Mouse (Mus musculus): ENCODE measurements around the gene Ccar1. TPM values are rescaled to one million over a fixed set of nuclear protein-coding genes. Genes with fewer than 3 reads are reported as not detected.
A peak's percentile ranks its signal among the peaks of the same experiment; 100 is the strongest.
"Not testable (repeated sequence)": the region's sequence is repeated elsewhere in the genome, so short reads cannot be mapped to it uniquely, and the experiment has no call there.

Gene Ccar1
- polyA plus RNA-seq, 1 experiment: 39.5 TPM

DNA sequence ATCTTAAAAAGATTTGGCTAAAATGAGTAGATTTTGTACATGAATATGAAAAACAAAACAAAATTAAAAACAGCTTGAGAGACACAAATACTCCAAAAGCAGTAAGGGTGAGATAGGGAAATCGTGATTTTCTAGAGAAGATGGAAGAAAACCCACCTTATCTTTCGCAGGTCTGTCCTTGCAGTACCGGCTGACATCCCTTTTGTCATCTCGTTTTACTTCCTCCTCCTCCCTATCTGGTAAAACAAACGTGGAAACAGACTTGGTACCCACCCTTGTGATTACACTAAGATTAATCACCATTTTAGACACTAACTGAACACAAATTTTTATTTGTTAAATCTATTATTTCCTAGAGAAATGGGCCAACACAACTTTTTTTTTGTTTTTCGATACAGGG is 41.3 kb downstream of the Ccar1 start:
- no peak for DNase-seq
- TF ChIP-seq CTCF (IDR thresholded peaks at IDR 0.05; ENCODE audit: borderline replicate concordance, insufficient read depth, low read depth, low read length) (no peak), POLR2A (IDR thresholded peaks at IDR 0.05; ENCODE audit: borderline replicate concordance, insufficient read depth, low read length) (no peak)
- WGBS: 86% methylated on average over 6 of the region's 6 CpGs
- H3K4me1 ChIP-seq (ENCODE audit: control insufficient read depth, insufficient read depth, low read length): no peaks in the 10 kb centered on the region
- H3K4me3 ChIP-seq (replicated peaks; ENCODE audit: insufficient read depth, low read depth, low read length): no peak overlapping the region
- H3K27me3 ChIP-seq (ENCODE audit: control insufficient read depth, insufficient read depth, low read length): no peaks in the 10 kb centered on the region
- H3K27ac ChIP-seq (ENCODE audit: insufficient read depth, low read length): no peak overlapping the region

DNA sequence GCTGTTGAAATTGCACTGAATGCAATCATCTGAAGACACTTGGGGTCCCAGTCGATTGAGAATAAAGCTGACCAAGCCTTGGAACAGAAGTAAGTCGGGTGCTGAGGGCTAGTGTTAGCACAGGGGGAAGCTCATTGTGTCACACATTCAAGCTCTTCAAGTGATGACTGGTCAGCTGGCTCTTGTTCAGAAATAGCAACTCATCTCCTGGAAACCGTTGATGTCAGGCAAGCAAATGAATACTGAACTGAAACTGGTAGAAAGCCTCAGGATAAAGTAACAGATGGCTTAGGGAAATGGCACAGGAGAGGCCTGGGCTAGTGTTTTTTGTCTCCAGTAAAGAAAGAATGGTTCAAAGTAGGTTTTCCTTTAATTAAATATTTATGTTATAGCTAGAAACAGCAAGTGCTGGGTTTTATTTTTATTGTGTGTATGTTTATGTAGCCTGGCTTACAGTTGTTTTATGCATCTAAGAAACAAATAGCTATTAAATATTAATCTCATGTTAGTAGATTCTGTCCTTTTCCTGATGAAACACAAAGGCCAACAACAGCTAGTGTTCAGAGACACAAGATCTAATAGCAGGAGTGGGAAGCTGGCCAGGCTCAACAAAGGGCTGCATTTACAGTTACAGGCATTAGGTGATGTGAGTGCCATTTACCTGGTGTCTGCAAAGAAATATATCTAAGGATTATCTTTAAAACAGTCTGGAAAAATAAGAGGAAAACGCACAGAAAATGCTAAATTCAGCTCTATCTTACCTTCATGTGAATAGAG is 51.9 kb downstream of the Ccar1 start:
- DNase-seq: peak; percentile 57 to 87
- H3K27ac ChIP-seq (ENCODE audit: insufficient read depth, low read length): peak overlapping the region; percentile 87
- H3K4me3 ChIP-seq (replicated peaks; ENCODE audit: insufficient read depth, low read depth, low read length): no peak overlapping the region
- 23% methylated on average over 4 of the region's 4 CpGs for WGBS
- peaks cover 8% of the 10 kb centered on the region; the same call in 1 of the 2 replicates for H3K4me1 ChIP-seq (ENCODE audit: control insufficient read depth, insufficient read depth, low read length)
- no peak for TF ChIP-seq POLR2A (IDR thresholded peaks at IDR 0.05; ENCODE audit: borderline replicate concordance, insufficient read depth, low read length)
- no peak for TF ChIP-seq CTCF (IDR thresholded peaks at IDR 0.05; ENCODE audit: borderline replicate concordance, insufficient read depth, low read depth, low read length)
- no peaks in the 10 kb centered on the region for H3K27me3 ChIP-seq (ENCODE audit: control insufficient read depth, insufficient read depth, low read length)

DNA sequence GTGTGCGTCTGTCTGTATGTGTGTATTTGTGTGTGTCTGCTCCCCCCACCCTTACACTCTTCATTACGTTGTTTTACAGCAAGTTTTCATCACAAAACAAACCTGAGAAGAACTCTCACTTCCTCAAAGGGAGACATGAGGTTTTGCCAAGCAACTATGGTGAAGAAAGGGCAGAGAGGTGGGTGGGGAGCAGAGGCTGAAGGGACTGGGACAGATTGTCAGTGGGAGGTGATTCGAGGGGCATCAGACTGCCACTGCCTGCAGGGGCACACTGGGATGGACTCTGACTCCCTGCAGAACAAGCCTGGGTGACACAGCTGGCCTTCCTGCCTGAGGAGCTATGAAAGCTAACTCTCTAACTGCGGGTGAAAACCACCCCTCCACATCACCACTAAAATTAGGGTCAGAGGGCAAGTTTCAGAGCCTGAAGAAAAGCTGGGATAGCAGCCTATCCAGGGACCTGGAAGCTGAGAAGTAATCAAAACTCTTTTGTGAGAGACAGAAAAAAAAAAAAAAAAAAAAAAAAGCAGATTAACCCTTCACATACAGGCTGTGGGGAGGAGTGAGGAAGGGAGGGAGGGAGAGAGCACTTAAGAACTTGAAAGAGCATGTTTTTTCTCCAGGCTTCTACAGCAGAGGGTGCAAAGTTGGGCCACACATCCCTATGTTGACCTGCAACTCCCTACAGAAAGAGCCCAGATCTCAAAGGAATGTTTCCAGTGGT is 55.0 kb downstream of the Ccar1 start:
- H3K27ac ChIP-seq (ENCODE audit: insufficient read depth, low read length): no peak overlapping the region
- no peaks in the 10 kb centered on the region for H3K27me3 ChIP-seq (ENCODE audit: control insufficient read depth, insufficient read depth, low read length)
- WGBS: 46% methylated on average over 4 of the region's 4 CpGs
- no peak overlapping the region for H3K4me3 ChIP-seq (replicated peaks; ENCODE audit: insufficient read depth, low read depth, low read length)
- H3K4me1 ChIP-seq (ENCODE audit: control insufficient read depth, insufficient read depth, low read length): peaks cover 8% of the 10 kb centered on the region; the same call in 1 of the 2 replicates
- TF ChIP-seq POLR2A (IDR thresholded peaks at IDR 0.05; ENCODE audit: borderline replicate concordance, insufficient read depth, low read length) (no peak), CTCF (IDR thresholded peaks at IDR 0.05; ENCODE audit: borderline replicate concordance, insufficient read depth, low read depth, low read length) (no peak)
- no peak for DNase-seq

DNA sequence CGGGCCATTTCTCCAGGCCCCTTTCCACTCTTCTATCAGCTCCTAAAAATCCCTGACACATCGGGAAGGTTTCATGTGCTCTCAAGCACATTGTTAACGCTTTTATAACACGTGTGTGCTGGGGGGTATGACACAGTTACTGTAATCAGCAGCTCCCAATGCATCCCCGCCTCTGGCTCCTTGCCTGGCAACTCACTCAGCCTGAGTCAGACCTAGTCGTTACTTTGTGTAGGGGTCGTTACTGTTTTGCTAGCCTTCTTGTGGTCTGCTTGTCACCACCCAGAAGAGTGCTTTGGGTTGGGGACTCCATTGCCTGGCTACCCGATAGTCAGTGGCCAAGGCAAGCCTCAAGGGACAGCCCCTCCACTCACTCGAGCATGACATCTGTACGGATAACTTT is 61.3 kb downstream of the Ccar1 start:
- no peak for TF ChIP-seq POLR2A (IDR thresholded peaks at IDR 0.05; ENCODE audit: borderline replicate concordance, insufficient read depth, low read length)
- no peak for TF ChIP-seq CTCF (IDR thresholded peaks at IDR 0.05; ENCODE audit: borderline replicate concordance, insufficient read depth, low read depth, low read length)
- Histone ChIP-seq H3K27ac (ENCODE audit: insufficient read depth, low read length) (no peak overlapping the region), H3K4me3 (replicated peaks; ENCODE audit: insufficient read depth, low read depth, low read length) (no peak overlapping the region), H3K27me3 (ENCODE audit: control insufficient read depth, insufficient read depth, low read length) (no peaks in the 10 kb centered on the region), H3K4me1 (ENCODE audit: control insufficient read depth, insufficient read depth, low read length) (no peaks in the 10 kb centered on the region)
- DNase-seq: no peak
- WGBS: 66% methylated on average over 10 of the region's 10 CpGs

DNA sequence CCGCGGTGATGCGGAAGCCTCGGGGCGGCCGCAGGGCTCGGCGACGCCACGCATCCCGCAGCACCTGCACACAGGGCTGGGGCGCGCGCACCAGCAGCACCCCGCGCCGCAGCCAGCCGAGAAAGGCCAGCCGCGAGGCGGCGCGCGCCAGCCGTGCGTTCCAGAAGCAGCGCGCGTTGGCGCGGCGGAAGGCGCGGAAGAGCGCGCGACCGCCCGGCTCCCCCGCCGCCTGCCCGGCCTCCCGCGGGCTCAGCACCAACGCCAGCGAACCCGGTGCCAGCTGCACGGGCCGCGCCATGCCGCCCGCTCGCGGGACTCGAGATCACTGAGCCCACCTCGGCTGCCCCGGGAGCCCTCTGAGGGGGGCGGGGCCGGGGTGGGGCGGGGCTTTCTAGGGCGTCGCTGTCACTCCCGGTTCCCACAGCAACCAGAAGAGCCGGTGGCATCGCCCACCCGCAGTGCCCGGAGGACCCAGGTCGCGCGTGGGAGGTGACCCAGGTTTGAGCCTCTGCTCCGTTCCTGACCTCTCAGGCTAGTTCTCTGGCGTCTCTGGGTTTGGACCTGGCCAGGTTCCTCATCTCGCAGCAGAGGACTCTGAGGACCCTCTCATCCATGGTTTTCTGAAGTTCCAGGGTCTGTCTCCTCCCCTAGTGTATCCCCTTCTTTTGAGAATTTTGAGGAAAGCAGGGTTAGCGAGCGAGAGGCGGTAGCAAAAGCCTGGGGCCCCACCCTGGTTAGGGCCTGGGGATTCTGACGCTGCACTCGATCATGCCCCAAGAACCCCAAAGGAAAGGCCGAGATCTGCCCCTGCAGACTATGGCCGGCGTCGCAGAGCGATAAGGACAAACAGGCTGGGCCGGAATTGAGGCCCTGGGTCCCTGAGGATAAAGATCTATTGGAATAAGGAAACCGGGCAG is 66.1 kb downstream of the Ccar1 start, which contains the start of gene Stox1:
Gene Stox1, minus strand, starts transcription at position 358 of the 917 bp plus-strand sequence.
- 2% methylated on average over 83 of the region's 85 CpGs for WGBS

DNA sequence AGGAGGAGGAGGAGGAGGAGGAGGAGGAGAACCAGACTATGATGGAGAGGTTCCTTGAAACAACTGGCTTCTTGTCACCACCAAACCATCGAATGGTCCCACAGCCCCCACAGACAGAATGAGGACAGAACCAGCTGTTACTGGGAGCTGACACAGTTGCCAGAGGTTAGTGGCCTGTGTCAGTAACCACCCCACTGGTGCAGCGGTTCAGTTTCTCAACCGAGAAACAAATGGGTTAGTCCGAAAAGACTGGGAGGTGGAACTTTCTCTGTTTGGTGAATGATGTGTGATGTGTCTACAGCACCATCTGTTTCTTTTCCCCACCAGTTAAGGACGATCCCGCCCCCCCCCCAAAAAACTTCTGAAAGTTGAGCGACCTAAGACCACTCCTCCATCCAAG is 67.2 kb downstream of the Ccar1 start:
- TF ChIP-seq POLR2A (IDR thresholded peaks at IDR 0.05; ENCODE audit: borderline replicate concordance, insufficient read depth, low read length) (no peak), CTCF (IDR thresholded peaks at IDR 0.05; ENCODE audit: borderline replicate concordance, insufficient read depth, low read depth, low read length) (no peak)
- no peak overlapping the region for H3K4me3 ChIP-seq (replicated peaks; ENCODE audit: insufficient read depth, low read depth, low read length)
- 30% methylated on average over 7 of the region's 7 CpGs for WGBS

More for the DNA sequence above, 66.1 kb downstream of the Ccar1 start, which contains the start of gene Stox1:
- H3K4me1 ChIP-seq (ENCODE audit: control insufficient read depth, insufficient read depth, low read length): no peaks in the 10 kb centered on the region
- H3K27ac ChIP-seq (ENCODE audit: insufficient read depth, low read length): 0 out of 2 replicates have a peak within 1 kb of the TSS, but pooled peaks have one; percentile 27
- no peaks in the 10 kb centered on the region for H3K27me3 ChIP-seq (ENCODE audit: control insufficient read depth, insufficient read depth, low read length)
- H3K4me3 ChIP-seq (replicated peaks; ENCODE audit: insufficient read depth, low read depth, low read length): peak within 1 kb of the TSS; percentile 70
- peak; percentile 70 to 73 for DNase-seq
- TF ChIP-seq POLR2A (IDR thresholded peaks at IDR 0.05; ENCODE audit: borderline replicate concordance, insufficient read depth, low read length) (no peak), CTCF (IDR thresholded peaks at IDR 0.05; ENCODE audit: borderline replicate concordance, insufficient read depth, low read depth, low read length) (peak; percentile 38; the same call in 1 of the 2 replicates)

DNA sequence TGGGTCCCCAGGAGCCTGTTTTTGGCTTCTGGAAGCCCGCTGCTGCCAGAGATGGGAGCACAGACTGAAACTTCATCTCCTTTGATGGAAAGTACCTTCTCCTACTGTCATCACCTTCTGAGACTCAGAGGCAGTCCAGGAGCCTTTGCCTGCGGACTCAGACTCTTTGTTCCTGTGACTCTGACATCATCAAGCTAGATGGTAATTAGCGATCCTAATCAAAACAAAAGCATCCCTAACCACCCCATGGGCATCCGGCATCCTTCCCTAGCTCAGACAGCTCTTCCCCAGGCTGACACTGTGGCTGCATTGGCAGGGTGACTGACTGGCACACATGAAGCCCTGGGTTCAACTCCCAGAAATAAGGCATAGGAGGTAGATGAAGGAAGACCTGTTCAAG is 69.4 kb downstream of the Ccar1 start:
- Histone ChIP-seq H3K4me3 (replicated peaks; ENCODE audit: insufficient read depth, low read depth, low read length) (no peak overlapping the region), H3K27me3 (ENCODE audit: control insufficient read depth, insufficient read depth, low read length) (no peaks in the 10 kb centered on the region), H3K27ac (ENCODE audit: insufficient read depth, low read length) (no peak overlapping the region), H3K4me1 (ENCODE audit: control insufficient read depth, insufficient read depth, low read length) (no peaks in the 10 kb centered on the region)
- 46% methylated on average over 4 of the region's 4 CpGs for WGBS
- TF ChIP-seq POLR2A (IDR thresholded peaks at IDR 0.05; ENCODE audit: borderline replicate concordance, insufficient read depth, low read length): no peak
- no peak for TF ChIP-seq CTCF (IDR thresholded peaks at IDR 0.05; ENCODE audit: borderline replicate concordance, insufficient read depth, low read depth, low read length)
- no peak for DNase-seq

More for the DNA sequence above, 67.2 kb downstream of the Ccar1 start:
- DNase-seq: no peak
- Histone ChIP-seq H3K4me1 (ENCODE audit: control insufficient read depth, insufficient read depth, low read length) (no peaks in the 10 kb centered on the region), H3K27me3 (ENCODE audit: control insufficient read depth, insufficient read depth, low read length) (no peaks in the 10 kb centered on the region), H3K27ac (ENCODE audit: insufficient read depth, low read length) (no peak overlapping the region)

DNA sequence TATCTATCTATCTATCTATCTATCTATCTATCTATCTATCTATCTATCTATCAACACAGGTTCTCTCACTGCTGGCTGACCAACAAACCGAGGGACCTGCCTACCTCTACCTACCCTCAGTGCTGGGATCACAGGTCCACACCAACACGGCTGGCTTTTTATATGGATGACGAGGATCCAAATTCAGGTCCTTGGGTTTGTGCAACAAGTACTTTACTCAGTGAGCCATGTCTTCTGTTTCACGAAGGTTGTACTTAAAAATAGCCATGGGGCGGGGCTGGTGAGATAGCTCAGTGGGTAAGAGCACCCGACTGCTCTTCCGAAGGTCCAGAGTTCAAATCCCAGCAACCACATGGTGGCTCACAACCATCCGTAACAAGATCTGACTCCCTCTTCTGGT is 71.5 kb downstream of the Ccar1 start:
- DNase-seq; H3K27ac ChIP-seq (ENCODE audit: insufficient read depth, low read length); H3K4me1 ChIP-seq (ENCODE audit: control insufficient read depth, insufficient read depth, low read length); H3K27me3 ChIP-seq (ENCODE audit: control insufficient read depth, insufficient read depth, low read length); H3K4me3 ChIP-seq (replicated peaks; ENCODE audit: insufficient read depth, low read depth, low read length): not testable (repeated sequence)
- 91% methylated on average over 8 of the region's 8 CpGs for WGBS

All from cerebellum, adult 2 months (tissue).